Mouse (Mus musculus): ENCODE data around the gene Ccdc142. TPM values are rescaled to one million over a fixed set of nuclear protein-coding genes. Genes with fewer than 3 reads are reported as not detected.
A peak's percentile ranks its signal among the peaks of the same experiment; 100 is the strongest.

Gene Ccdc142
- polyA plus RNA-seq, 1 experiment from 2014 or later: 3.0 TPM

DNA sequence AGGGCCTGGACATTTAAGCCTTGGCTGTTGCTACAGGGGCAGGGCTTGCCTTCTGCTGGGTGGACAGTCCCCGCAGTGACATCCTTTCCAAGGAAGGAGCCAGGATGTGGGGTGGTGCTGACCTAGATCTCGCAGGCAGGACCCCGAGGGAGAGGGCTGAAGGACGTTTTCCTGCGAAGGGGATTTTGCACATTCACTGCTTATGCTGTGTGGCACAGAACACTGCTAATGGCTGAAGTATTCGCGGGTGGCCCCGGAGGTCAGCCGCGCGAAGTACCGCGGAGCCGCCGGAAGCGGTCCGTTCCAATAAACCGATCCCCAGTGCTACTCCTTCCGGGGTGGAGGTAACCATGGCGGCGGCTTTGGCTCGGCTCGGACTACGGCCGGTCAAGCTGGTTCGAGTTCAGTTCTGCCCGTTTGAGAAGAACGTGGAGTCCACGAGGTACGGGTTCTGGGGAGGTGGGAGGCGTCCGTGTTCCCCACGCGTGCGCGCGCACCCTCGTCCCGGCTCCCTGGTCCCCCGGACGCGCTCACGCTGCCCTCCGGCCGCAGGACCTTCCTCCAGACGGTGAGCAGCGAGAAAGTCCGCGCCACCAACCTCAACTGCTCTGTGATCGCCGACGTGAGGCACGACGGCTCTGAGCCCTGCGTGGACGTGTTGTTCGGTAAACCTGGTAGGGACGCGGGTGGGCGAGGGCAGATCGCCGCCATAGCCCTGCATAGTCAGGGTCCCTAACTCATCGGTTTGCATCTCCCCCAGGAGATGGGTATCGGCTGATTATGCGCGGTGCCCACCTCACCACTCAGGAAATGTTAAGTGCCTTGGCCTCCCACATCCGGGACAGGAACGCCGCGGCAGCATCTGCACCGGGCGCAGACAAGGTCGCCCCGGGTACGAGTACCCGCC, 7.6 kb downstream of the Ccdc142 start, which contains the start of gene Mrpl53:
Mrpl53 (plus strand) TSS at position 279 of the 907 bp plus-strand sequence.
- no peaks in the 10 kb centered on the region for H3K27me3 ChIP-seq (ENCODE audit: control insufficient read depth, insufficient read depth, low read length)
- peak within 1 kb of the TSS; percentile 76 for H3K4me3 ChIP-seq (ENCODE audit: low read depth, low read length)
- H3K27ac ChIP-seq (ENCODE audit: low read depth, low read length): peak within 1 kb of the TSS; percentile 70
- H3K4me2 ChIP-seq (ENCODE audit: low read depth, low read length, severe bottlenecking): peak within 1 kb of the TSS; percentile 85
- peaks cover 15% of the 10 kb centered on the region for H3K4me1 ChIP-seq (replicated peaks; ENCODE audit: control insufficient read depth, insufficient read depth, low read length)
- no peaks in the 10 kb centered on the region for H3K36me3 ChIP-seq (ENCODE audit: control insufficient read depth, insufficient read depth, low read length)
- H3K9ac ChIP-seq (ENCODE audit: low read length): peak within 1 kb of the TSS; percentile 83
- WGBS: under 1% methylated on average over 76 of the region's 76 CpGs
- H3K9me3 ChIP-seq (ENCODE audit: control insufficient read depth, low read length): no peaks in the 10 kb centered on the region
- peak; percentile 88 for ATAC-seq (replicated peaks; ENCODE audit: low FRiP score)
- DNase-seq (ENCODE audit: low spot score): peak; percentile 87

DNA sequence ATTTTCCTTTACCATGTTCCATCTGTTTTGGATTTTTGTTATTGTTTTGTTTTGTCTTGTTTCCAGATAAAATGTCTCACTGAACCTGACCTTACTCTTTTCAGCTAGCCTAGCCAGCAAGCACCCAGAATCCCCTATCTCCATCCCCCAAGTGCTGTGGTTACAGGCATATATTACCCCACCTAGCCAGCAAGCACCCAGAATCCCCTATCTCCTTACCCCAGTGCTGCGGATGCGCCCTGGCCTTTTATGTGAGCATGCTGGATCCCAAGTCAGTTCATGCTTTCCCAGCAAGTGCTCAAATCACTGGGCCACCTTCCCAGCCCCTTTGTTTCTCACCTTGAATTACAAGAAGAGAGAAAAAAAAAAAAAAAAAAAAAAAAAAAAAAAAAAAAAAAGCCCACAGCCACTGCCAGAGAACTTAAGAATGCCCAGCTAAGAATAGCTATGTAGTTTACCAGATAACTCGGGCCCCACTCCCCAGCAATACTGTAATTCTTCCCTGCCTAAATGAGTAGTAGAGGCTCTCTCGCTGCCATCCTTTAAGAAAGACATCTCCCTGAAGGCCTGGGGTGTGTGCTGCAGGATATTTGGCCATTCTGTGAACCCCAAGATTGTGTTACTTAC, 10.2 kb downstream of the Ccdc142 start:
- H3K9me3 ChIP-seq (ENCODE audit: control insufficient read depth, low read length): no peaks in the 10 kb centered on the region
- no peak overlapping the region for H3K4me3 ChIP-seq (ENCODE audit: low read depth, low read length)
- H3K9ac ChIP-seq (ENCODE audit: low read length): no peak overlapping the region
- 90% methylated on average over 4 of the region's 4 CpGs for WGBS
- H3K27ac ChIP-seq (ENCODE audit: low read depth, low read length): no peak overlapping the region
- no peaks in the 10 kb centered on the region for H3K36me3 ChIP-seq (ENCODE audit: control insufficient read depth, insufficient read depth, low read length)
- peaks cover 20% of the 10 kb centered on the region for H3K4me1 ChIP-seq (replicated peaks; ENCODE audit: control insufficient read depth, insufficient read depth, low read length)
- no peak overlapping the region for H3K4me2 ChIP-seq (ENCODE audit: low read depth, low read length, severe bottlenecking)
- no peak for DNase-seq (ENCODE audit: low spot score)
- no peak for ATAC-seq (replicated peaks; ENCODE audit: low FRiP score)
- H3K27me3 ChIP-seq (ENCODE audit: control insufficient read depth, insufficient read depth, low read length): no peaks in the 10 kb centered on the region

DNA sequence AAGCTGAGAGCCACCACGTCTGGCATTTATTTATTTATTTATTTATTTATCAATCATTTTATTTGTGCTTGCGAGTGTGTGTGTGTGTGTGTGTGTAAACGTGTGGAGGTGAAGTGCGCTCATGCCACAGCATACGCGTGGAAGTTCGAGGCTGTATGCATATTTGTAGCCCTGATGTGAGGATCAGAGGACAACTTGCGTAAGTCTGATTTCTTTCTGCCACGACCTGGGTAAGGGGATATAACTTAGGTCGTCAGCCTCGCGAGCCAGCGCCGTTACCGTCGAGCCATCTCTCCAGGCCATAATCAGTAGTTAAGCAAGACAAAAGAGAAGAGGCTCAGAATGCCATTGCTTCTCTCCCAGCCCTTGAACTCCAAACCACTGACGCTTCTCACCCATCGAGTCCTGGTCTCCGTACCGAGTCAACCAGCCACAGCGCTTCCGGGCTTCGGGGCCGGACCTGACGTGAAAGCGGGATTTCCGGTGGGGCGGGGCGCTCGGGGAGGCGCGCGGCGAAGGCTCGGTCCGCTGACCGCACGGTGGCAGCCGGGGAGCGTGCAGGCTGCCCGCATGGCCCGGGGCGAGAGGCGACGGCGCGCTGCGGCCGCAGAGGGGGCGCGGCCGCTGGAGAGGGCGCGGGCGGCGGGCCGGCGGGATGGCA, 13.7 kb downstream of the Ccdc142 start, which contains the start of gene Mogs:
Mogs (plus strand) TSS at position 486 of the 661 bp plus-strand sequence.
- Histone ChIP-seq H3K4me1 (replicated peaks; ENCODE audit: control insufficient read depth, insufficient read depth, low read length) (peaks cover 10% of the 10 kb centered on the region; the same call in 1 of the 2 replicates), H3K36me3 (ENCODE audit: control insufficient read depth, insufficient read depth, low read length) (no peaks in the 10 kb centered on the region; the same call in none of the 2 replicates), H3K4me2 (ENCODE audit: low read depth, low read length, severe bottlenecking) (peak within 1 kb of the TSS; percentile 96), H3K9me3 (ENCODE audit: control insufficient read depth, low read length) (no peaks in the 10 kb centered on the region), H3K27me3 (ENCODE audit: control insufficient read depth, insufficient read depth, low read length) (no peaks in the 10 kb centered on the region), H3K27ac (ENCODE audit: low read depth, low read length) (peak within 1 kb of the TSS; percentile 44), H3K4me3 (ENCODE audit: low read depth, low read length) (peak within 1 kb of the TSS; percentile 87), H3K9ac (ENCODE audit: low read length) (peak within 1 kb of the TSS; percentile 85)
- WGBS: 1% methylated on average over 56 of the region's 58 CpGs
- DNase-seq (ENCODE audit: low spot score) (peak; percentile 95), ATAC-seq (replicated peaks; ENCODE audit: low FRiP score) (peak; percentile 89)

DNA sequence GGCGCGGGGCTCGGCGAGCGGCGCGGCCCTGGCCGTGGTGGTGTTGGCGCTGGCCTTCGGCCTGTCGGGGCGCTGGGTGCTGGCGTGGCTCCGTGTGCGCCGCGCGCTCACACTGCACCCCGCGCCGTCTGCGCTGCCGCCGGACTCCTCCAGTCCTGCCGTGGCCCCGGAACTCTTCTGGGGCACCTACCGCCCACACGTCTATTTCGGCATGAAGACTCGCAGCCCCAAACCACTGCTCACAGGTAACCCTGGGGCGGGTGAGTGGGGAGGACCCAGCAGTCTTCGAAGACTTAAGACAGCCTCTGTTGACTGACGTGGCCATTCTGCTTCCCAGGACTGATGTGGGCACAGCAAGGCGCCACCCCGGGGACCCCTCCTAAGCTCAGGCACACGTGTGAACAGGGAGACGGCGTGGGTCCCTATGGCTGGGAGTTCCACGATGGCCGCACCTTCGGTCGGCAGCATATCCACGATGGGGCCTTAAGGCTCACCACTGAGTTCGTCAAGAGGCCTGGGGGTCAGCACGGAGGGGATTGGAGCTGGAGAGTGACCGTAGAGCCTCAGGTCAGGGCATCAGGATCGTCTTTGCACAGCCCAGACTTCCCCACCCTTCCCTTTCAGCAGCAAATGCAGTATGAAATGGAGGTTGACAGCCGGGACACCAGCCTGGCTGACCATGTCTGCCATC, 14.4 kb downstream of the Ccdc142 start:
- DNase-seq (ENCODE audit: low spot score) (peak; percentile 56), ATAC-seq (replicated peaks; ENCODE audit: low FRiP score) (no peak; the same call in 1 of the 2 replicates)
- no peaks in the 10 kb centered on the region for H3K9me3 ChIP-seq (ENCODE audit: control insufficient read depth, low read length)
- peaks cover 11% of the 10 kb centered on the region; the same call in 1 of the 2 replicates for H3K4me1 ChIP-seq (replicated peaks; ENCODE audit: control insufficient read depth, insufficient read depth, low read length)
- H3K4me2 ChIP-seq (ENCODE audit: low read depth, low read length, severe bottlenecking): peak overlapping the region; percentile 96
- peak overlapping the region; percentile 87 for H3K4me3 ChIP-seq (ENCODE audit: low read depth, low read length)
- H3K27me3 ChIP-seq (ENCODE audit: control insufficient read depth, insufficient read depth, low read length): no peaks in the 10 kb centered on the region
- 2% methylated on average over 44 of the region's 48 CpGs for WGBS
- H3K36me3 ChIP-seq (ENCODE audit: control insufficient read depth, insufficient read depth, low read length): no peaks in the 10 kb centered on the region; the same call in none of the 2 replicates
- H3K27ac ChIP-seq (ENCODE audit: low read depth, low read length): peak overlapping the region; percentile 44
- peak overlapping the region; percentile 85 for H3K9ac ChIP-seq (ENCODE audit: low read length)

DNA sequence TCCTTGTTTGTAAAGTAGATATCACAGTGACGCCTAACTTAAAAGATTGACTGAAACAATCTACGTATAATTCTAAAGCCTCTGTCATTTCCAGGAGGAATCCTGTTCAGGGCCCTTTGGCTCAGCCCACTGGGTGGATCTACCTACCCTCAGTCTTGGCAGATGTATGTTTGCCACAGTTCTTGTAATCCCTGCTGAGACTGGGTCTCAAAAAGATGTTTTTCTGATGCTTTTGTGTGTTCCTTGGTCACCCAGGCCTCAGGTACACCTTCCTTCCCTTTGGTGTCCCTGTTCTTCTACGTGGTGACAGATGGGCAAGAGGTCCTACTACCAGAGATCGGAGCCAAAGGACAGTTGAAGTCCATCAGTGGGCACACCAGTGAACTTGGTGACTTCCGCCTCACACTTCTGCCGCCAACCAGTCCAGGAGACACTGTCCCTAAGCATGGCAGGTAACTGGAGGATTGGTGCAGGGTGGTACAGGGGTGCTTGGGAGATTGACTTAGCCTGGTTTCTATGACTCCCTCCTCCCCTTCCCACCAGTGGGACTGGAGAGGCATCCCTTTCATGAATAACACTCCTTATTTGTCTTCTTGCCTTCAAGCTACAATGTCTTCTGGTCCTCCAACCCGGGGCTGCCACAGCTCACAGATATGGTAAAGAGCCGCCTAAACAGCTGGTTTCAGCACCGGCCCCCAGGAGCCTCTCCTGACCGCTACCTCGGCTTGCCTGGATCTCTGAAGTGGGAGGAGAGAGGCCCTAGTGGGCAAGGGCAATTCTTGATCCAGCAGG, 15.2 kb downstream of the Ccdc142 start:
- H3K9me3 ChIP-seq (ENCODE audit: control insufficient read depth, low read length): no peaks in the 10 kb centered on the region
- H3K4me1 ChIP-seq (replicated peaks; ENCODE audit: control insufficient read depth, insufficient read depth, low read length): peaks cover 11% of the 10 kb centered on the region; the same call in 1 of the 2 replicates
- peak overlapping the region; percentile 87 for H3K4me3 ChIP-seq (ENCODE audit: low read depth, low read length)
- 84% methylated on average over 11 of the region's 11 CpGs for WGBS
- H3K27me3 ChIP-seq (ENCODE audit: control insufficient read depth, insufficient read depth, low read length): no peaks in the 10 kb centered on the region
- H3K36me3 ChIP-seq (ENCODE audit: control insufficient read depth, insufficient read depth, low read length): no peaks in the 10 kb centered on the region; the same call in none of the 2 replicates
- H3K4me2 ChIP-seq (ENCODE audit: low read depth, low read length, severe bottlenecking): peak overlapping the region; percentile 96
- no peak for ATAC-seq (replicated peaks; ENCODE audit: low FRiP score)
- no peak for DNase-seq (ENCODE audit: low spot score)
- H3K27ac ChIP-seq (ENCODE audit: low read depth, low read length): no peak overlapping the region
- peak overlapping the region; percentile 85 for H3K9ac ChIP-seq (ENCODE audit: low read length)

DNA sequence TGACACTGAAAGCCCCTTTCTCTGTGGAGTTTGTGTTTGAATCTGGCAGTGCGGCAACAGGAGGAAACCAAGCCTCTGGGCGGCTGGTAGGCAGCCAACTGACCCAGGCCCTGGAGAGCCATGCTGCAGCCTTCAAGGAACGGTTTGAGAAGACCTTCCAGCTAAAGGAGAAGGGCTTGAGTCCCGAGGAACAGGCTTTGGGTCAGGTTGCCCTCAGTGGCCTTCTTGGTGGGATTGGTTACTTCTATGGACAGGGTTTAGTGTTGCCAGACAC, 15.7 kb downstream of the Ccdc142 start:
- peaks cover 11% of the 10 kb centered on the region; the same call in 1 of the 2 replicates for H3K4me1 ChIP-seq (replicated peaks; ENCODE audit: control insufficient read depth, insufficient read depth, low read length)

DNA sequence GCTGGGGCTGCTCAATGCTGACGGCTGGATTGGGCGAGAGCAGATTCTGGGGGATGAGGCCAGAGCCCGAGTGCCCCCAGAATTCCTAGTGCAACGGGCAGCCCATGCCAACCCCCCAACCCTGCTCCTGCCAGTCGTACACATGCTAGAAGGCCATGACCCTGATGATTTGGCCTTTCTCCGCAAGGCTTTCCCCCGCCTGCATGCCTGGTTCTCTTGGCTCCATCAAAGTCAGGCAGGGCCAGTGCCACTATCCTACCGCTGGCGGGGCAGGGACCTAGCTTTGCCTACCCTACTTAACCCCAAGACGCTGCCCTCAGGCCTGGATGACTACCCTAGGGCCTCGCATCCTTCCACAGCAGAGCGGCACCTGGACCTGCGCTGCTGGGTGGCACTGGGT, 16.2 kb downstream of the Ccdc142 start:
- WGBS: 94% methylated on average over 13 of the region's 13 CpGs
- Histone ChIP-seq H3K4me3 (ENCODE audit: low read depth, low read length) (0 out of 2 replicates have a peak overlapping the region, but pooled peaks have one; percentile 5), H3K27me3 (ENCODE audit: control insufficient read depth, insufficient read depth, low read length) (no peaks in the 10 kb centered on the region), H3K36me3 (ENCODE audit: control insufficient read depth, insufficient read depth, low read length) (no peaks in the 10 kb centered on the region; the same call in none of the 2 replicates), H3K9me3 (ENCODE audit: control insufficient read depth, low read length) (no peaks in the 10 kb centered on the region), H3K4me2 (ENCODE audit: low read depth, low read length, severe bottlenecking) (no peak overlapping the region), H3K4me1 (replicated peaks; ENCODE audit: control insufficient read depth, insufficient read depth, low read length) (peaks cover 12% of the 10 kb centered on the region; the same call in 1 of the 2 replicates), H3K9ac (ENCODE audit: low read length) (no peak overlapping the region), H3K27ac (ENCODE audit: low read depth, low read length) (no peak overlapping the region)
- peak; percentile 59 for DNase-seq (ENCODE audit: low spot score)
- ATAC-seq (replicated peaks; ENCODE audit: low FRiP score): no peak

More for the DNA sequence above, 15.7 kb downstream of the Ccdc142 start:
- Histone ChIP-seq H3K4me2 (ENCODE audit: low read depth, low read length, severe bottlenecking) (no peak overlapping the region), H3K4me3 (ENCODE audit: low read depth, low read length) (0 out of 2 replicates have a peak overlapping the region, but pooled peaks have one; percentile 5), H3K9ac (ENCODE audit: low read length) (no peak overlapping the region), H3K36me3 (ENCODE audit: control insufficient read depth, insufficient read depth, low read length) (no peaks in the 10 kb centered on the region; the same call in none of the 2 replicates), H3K27me3 (ENCODE audit: control insufficient read depth, insufficient read depth, low read length) (no peaks in the 10 kb centered on the region), H3K27ac (ENCODE audit: low read depth, low read length) (no peak overlapping the region), H3K9me3 (ENCODE audit: control insufficient read depth, low read length) (no peaks in the 10 kb centered on the region)
- DNase-seq (ENCODE audit: low spot score) (no peak), ATAC-seq (replicated peaks; ENCODE audit: low FRiP score) (no peak)
- WGBS: 90% methylated on average over 4 of the region's 4 CpGs
